Mouse (Mus musculus) adrenal gland, adult 8-10 months (tissue): ENCODE measurements around the gene Ppp2r1b. TPM values are rescaled to one million over a fixed set of nuclear protein-coding genes. Genes with fewer than 3 reads are reported as not detected.

Experiments used
- DNase-seq: peaks from one replicate; pipeline ENCODE4 v3.0.0; 2022
- total RNA-seq, 4 experiments: library from RNA; stranded (reverse); gene quantifications; 2 replicates each; pipeline ENCODE4 v1.2.4; 2022

The Ppp2r1b gene
- total RNA-seq, 4 experiments from 2014 or later, result 32.9 to 46.7 (median 43.7) TPM

- no peak for DNase-seq
Measured at GRCm38 (mm10) chr9:50868182-50868581, 23.1 kb downstream of the Ppp2r1b start.

DNA sequence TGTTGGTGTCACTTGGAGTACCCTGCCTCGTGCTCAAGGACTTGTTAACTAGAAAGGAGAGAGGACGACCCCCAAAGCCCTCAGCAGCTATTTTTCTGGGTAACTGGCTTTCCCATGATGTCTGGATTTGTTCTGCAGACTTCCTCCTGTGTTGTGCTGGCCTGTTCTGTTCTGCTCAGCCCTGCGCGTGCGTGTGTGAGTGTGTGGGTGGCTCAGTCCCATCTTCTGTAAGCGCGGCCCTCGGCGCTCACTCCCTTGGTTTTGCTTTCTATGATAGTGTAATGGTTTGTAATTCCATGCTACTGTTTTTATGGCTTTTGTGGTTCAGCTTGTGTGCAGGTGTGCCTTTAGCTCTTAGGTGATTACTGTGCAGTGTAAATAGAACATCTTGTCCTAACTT is 28.1 kb downstream of the Ppp2r1b start:
- DNase-seq, result no peak

- no peak for DNase-seq
Measured at GRCm38 (mm10) chr9:50874031-50874430, 28.9 kb downstream of the Ppp2r1b start.

- no peak for DNase-seq
Measured at GRCm38 (mm10) chr9:50875470-50875869, 30.4 kb downstream of the Ppp2r1b start.

DNA sequence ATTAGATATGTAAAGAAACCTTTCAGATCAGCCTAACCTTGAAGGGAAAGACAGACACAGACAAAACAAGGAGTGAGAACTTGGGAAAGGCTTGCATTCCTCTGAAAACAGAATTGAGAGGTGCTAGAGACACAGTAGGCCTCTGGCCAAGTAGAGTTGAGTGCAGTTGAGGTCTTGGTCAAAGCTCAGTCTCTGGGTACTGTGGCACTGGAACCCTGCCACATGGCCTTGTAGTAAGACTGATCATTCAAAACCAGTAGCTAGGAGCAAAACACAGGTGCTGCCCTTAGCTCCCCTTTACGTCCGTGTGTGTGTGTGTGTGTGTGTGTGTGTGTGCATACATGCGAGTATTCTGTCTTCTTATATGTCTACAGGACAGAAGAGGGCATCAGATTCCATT is 31.2 kb downstream of the Ppp2r1b start:
- peak; percentile 66 for DNase-seq

DNA sequence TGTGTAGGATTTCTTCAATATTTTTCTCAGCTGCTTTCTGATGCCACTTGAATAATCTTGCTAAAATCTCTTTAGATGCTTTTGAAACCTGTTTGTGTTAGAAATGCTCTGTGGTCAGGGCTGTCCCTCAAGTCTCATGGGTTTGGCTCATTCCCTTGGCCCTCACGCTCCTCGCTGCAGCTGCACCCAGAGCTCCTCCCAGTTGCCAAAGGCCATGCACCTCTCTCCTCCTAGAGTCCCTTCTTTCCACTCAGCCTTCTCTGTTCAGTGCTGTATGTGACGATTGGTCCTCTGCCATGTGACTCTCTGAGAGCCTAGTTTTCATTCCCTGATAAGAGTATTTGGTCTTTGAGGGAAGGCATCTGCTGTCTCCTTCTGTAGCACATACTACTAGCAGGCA is 32.3 kb downstream of the Ppp2r1b start:
- DNase-seq, result no peak

DNA sequence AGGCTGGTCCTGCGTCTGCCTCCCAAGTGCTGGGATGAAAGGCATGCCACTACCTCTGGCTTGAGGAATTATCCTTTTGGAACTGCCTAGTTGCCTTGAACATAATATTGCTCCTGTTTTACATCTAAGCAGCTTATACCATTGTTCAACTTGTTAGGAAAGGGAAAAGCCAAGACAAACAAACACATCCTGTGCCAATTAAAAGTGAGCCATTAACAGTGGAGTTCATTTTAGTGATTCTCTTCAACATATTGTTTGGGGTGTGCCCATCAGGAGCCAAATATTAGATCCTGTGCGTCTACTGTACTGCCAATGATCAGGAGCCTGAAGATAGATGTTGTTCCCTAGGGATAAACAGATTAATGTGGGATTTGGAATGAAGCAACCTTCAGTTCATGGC is 37.1 kb downstream of the Ppp2r1b start:
- no peak for DNase-seq

DNA sequence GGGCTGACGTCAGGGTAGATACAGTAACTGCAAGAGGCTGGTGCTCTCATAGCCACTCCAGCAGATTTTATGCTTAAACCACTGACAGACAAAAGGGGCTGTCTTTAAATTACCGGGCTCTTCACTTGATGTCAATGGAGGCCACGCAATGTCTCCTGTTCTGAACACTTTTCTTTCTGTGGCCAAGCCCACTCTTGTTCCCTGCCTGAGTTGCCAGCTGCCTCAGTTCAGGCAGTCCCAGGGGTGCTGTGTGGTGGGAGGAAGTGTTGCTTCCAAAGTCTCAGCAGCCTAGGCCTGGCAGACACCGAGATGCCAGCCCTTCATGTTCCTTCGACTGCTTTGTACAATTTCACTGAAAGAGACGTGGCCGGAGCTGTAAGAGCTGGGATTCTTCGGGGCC is 39.0 kb downstream of the Ppp2r1b start:
- DNase-seq, result no peak

- DNase-seq, result peak; percentile 41
Measured at GRCm38 (mm10) chr9:50884741-50885599, 39.9 kb downstream of the Ppp2r1b start.

DNA sequence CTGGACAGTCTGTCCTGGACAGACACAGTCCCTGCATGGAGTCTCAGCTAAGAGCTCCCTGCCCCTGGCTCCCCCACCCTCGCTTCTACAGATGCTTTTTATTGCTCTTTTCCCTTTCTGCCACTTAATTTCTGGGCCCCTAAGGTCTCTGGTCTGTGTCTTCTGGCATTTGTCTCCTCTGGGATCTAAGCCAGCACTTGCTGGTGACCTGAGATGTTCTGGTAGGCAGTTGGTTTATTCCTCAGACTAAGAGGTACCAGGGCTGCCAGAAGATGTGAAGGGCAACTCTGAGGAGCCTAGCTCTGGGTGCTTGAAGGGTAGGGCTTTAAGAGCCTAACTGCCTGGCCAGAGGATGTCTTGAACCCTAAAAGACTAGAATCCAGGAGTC is 40.5 kb downstream of the Ppp2r1b start:
- DNase-seq, result no peak

- no peak for DNase-seq
Measured at GRCm38 (mm10) chr9:50886870-50887269, 41.8 kb downstream of the Ppp2r1b start.

DNA sequence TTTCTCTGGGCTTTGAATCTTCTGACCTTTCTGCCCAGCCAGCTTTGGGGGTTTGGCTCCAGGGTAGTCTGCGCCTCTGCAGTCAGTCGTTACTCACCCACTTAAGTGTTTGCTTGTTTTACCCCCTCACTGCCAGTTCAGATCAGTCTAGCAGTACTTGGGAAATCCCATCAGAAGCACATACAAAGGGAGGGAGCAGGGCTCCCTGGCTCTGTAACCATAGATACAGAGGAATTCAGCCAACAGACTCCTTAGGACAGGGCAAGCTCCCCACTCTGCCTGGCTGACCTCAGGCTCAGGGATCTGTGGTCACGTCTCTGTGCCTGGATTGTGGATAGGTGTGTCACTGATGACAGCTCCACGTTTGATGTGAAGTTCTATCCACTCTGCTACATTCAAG is 42.2 kb downstream of the Ppp2r1b start:
- DNase-seq, result no peak

DNA sequence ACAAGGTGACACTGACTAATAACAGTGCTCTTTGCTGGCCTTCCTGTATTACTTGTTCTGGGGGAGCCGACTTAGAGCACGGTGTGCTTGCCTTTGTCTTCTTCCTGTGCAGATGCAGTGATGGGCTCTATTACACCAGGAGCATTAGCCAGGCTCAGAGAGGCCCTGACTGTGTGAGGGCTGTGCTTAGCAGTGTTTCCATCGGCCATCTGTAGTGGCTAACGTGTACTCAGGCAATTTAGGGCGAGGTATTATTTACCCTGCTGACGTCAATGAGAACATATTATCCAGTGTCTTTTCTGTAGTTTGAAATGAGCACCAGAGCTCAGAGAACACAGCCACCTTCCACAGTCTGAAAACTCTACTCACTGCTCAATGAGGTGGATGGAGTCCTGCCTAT is 44.1 kb downstream of the Ppp2r1b start:
- no peak for DNase-seq

GRCm38 (mm10) chr9:50889964-50890363 is 44.9 kb downstream of the Ppp2r1b start:
- DNase-seq, result no peak

GRCm38 (mm10) chr9:50890494-50891090 is 45.5 kb downstream of the Ppp2r1b start:
- no peak for DNase-seq

GRCm38 (mm10) chr9:50893665-50894064 is 48.6 kb downstream of the Ppp2r1b start:
- peak; percentile 87 for DNase-seq

GRCm38 (mm10) chr9:50900026-50900920 is 55.2 kb downstream of the Ppp2r1b start:
- DNase-seq, result no peak

DNA sequence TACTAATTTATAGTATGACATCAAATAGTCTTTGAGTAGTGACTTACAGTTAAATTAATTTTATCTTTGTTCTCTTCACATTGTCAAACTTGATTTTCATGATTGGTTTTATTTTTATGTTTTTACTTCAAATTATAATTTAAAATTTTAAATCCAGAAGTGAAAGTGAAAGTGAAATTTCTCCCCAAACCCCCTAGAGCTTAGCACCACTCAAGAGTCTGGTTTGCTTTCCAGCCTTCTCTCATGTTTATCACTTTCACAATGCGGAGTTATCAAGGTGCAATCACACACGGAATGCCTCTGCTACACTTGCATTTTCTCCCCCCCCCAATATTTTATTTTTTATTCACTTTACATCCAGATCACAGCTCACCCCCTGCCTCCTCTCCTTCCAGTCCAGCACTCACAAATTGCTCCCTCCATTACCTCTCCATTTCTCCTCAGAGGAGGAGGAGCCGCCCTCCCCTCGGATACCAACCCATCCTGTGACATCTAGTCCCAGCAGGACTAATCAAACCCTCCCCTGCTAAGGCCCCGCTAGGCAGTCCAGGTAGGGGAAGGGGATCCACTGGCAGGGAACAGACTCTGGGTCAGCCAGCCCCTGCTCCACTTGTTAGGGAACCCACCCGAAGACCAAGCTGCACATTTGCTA is 59.2 kb downstream of the Ppp2r1b start:
- DNase-seq, result no peak

DNA sequence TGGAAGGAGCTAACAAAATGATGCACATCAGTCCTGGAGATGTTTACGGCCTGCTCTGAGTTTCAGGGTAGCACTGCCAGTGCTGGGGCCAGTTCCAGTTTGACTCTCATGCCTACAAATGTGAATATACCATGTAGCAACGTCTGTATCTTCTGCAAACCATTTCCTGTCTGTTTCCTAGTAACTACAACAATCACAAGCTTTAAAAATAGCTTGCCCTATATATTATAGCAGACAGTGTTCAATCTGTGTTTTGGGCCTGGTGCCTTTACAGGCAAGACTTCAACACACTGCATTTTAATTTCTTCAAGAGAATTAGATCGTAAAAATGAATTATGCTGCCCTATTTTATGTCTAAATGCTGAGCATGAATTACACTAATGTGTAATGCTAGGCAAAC is 60.2 kb downstream of the Ppp2r1b start:
- no peak for DNase-seq

DNA sequence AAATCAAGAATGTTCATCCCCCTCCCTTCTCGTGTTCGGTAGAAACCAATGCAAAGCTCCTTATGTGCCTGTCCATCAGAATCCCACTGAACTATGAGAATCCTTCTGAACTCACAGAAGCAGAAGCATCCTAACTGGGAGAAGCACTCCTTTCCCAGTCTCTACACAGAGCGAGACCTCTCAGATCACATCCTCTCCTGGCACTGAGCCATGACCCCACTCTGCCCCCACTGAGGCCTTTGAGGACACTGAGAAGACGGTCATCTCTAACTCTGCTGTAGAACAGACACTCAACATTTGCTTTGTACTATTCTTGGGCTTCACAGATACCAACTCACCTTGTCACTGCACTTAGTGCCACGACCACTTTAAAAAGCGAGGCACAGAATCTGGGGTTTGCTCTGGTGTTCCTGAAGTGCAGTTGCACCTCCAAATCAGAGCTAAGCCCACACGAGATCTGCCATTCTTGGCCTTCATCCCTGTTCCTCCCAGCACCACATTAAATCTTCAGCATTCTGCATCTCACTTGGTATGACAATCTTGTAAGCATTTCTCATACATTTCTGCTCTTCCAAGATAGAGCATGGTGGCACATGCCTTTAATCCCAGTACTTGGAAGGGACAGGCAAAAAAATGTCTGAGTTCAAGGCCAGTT is 66.9 kb downstream of the Ppp2r1b start:
- no peak for DNase-seq

GRCm38 (mm10) chr9:50918131-50918530 is 73.0 kb downstream of the Ppp2r1b start:
- DNase-seq, result no peak

DNA sequence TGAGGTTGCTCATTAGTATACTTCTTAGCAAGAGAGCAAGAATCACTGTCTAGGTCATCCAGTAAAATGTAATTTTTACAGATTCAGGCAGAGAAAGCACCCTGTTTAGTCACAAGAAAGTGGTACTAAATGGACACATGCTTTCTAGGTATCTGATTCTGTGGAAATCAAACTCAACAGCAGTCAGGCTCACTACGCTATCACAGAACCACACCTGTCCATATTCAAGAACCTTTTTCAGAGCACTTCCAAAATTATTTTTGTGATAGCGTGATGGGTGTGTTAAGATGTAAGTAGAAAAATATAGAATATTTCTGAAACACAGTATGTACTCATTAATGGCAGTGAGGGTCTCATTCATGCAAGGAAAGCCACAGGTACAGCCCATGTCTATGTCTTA is 74.5 kb downstream of the Ppp2r1b start:
- DNase-seq, result no peak
